Mouse (Mus musculus): ENCODE results near the gene Gm10721. TPM values are rescaled to one million over a fixed set of nuclear protein-coding genes. Genes with fewer than 3 reads are reported as not detected.
"Not testable (repeated sequence)": the region's sequence is repeated elsewhere in the genome, so short reads cannot be mapped to it uniquely, and the experiment has no call there.

The Gm10721 gene
- total and polyA plus RNA-seq, 2 experiments from 2014 or later: not detected

GRCm38 (mm10) chr9:3030677-3031318 is 17.9 kb downstream of the Gm10721 start:
- not testable (repeated sequence) for H3K36me3 ChIP-seq (replicated peaks; ENCODE audit: control insufficient read depth, insufficient read depth, low read length); H3K27me3 ChIP-seq (ENCODE audit: control insufficient read depth, insufficient read depth, low read length); H3K9ac ChIP-seq (replicated peaks; ENCODE audit: low read depth, low read length); H3K27ac ChIP-seq (ENCODE audit: low read depth); H3K4me1 ChIP-seq (ENCODE audit: control insufficient read depth, insufficient read depth); H3K4me3 ChIP-seq (ENCODE audit: low read depth, low read length); H3K4me2 ChIP-seq (ENCODE audit: low read depth, low read length); H3K9me3 ChIP-seq (replicated peaks; ENCODE audit: control insufficient read depth, low read length)
- peak; percentile 81 for DNase-seq (ENCODE audit: low spot score)
- ATAC-seq (ENCODE audit: insufficient read depth, low read depth): 0 out of 2 replicates have a peak, but pooled peaks have one; percentile 22
- WGBS: 56% methylated on average over 2 of the region's 10 CpGs

GRCm38 (mm10) chr9:3034299-3034698 is 21.4 kb downstream of the Gm10721 start, which contains the start of gene Gm17535:
Gene Gm17535 (plus strand): TSS chr9:3034599.
- not testable (repeated sequence) for H3K27ac ChIP-seq (ENCODE audit: low read depth); H3K27me3 ChIP-seq (ENCODE audit: control insufficient read depth, insufficient read depth, low read length); H3K9me3 ChIP-seq (replicated peaks; ENCODE audit: control insufficient read depth, low read length); H3K4me3 ChIP-seq (ENCODE audit: low read depth, low read length); ATAC-seq (ENCODE audit: insufficient read depth, low read depth); H3K4me1 ChIP-seq (ENCODE audit: control insufficient read depth, insufficient read depth); H3K4me2 ChIP-seq (ENCODE audit: low read depth, low read length); DNase-seq (ENCODE audit: low spot score); H3K36me3 ChIP-seq (replicated peaks; ENCODE audit: control insufficient read depth, insufficient read depth, low read length); H3K9ac ChIP-seq (replicated peaks; ENCODE audit: low read depth, low read length)
- WGBS: no CpG with 5 or more reads among the region's 8 CpGs

- H3K4me2 ChIP-seq (ENCODE audit: low read depth, low read length); DNase-seq (ENCODE audit: low spot score); H3K36me3 ChIP-seq (replicated peaks; ENCODE audit: control insufficient read depth, insufficient read depth, low read length); H3K27me3 ChIP-seq (ENCODE audit: control insufficient read depth, insufficient read depth, low read length); H3K27ac ChIP-seq (ENCODE audit: low read depth); H3K4me3 ChIP-seq (ENCODE audit: low read depth, low read length); ATAC-seq (ENCODE audit: insufficient read depth, low read depth); H3K9ac ChIP-seq (replicated peaks; ENCODE audit: low read depth, low read length); H3K4me1 ChIP-seq (ENCODE audit: control insufficient read depth, insufficient read depth); H3K9me3 ChIP-seq (replicated peaks; ENCODE audit: control insufficient read depth, low read length): not testable (repeated sequence)
- 70% methylated on average over 6 of the region's 8 CpGs for WGBS
Measured at GRCm38 (mm10) chr9:3036577-3036976, 23.6 kb downstream of the Gm10721 start, which contains the start of gene Gm10715. Gene Gm10715 (plus strand): TSS chr9:3036877.

- not testable (repeated sequence) for DNase-seq (ENCODE audit: low spot score); H3K27me3 ChIP-seq (ENCODE audit: control insufficient read depth, insufficient read depth, low read length); H3K4me2 ChIP-seq (ENCODE audit: low read depth, low read length); ATAC-seq (ENCODE audit: insufficient read depth, low read depth); H3K4me1 ChIP-seq (ENCODE audit: control insufficient read depth, insufficient read depth); H3K9me3 ChIP-seq (replicated peaks; ENCODE audit: control insufficient read depth, low read length); H3K27ac ChIP-seq (ENCODE audit: low read depth); H3K4me3 ChIP-seq (ENCODE audit: low read depth, low read length); H3K9ac ChIP-seq (replicated peaks; ENCODE audit: low read depth, low read length); H3K36me3 ChIP-seq (replicated peaks; ENCODE audit: control insufficient read depth, insufficient read depth, low read length)
- 51% methylated on average over 4 of the region's 4 CpGs for WGBS
Measured at GRCm38 (mm10) chr9:3038161-3038560, 25.2 kb downstream of the Gm10721 start.

Small RNA genes lying within 50 kb of the gene (microRNA-seq; reads per million reads assigned to microRNA genes)
- not detected for gene Mir101c

Other genes starting within 250 kb of the Gm10721 start
- gene Gm10722, start 12.2 kb upstream of the Gm10721 start, total RNA-seq (2014; rRNA removed; ENCODE audit: low replicate concordance): not detected in 2 replicates
- gene Gm10722, start 12.2 kb upstream of the Gm10721 start, polyA plus RNA-seq (2015; fragmentation: Nextera tagmentation; extraction: Ambion mirVana): not detected in 2 replicates
- not detected in 2 replicates for gene Gm11168, start 9.8 kb upstream of the Gm10721 start, total RNA-seq (2014; rRNA removed; ENCODE audit: low replicate concordance)
- gene Gm11168, start 9.8 kb upstream of the Gm10721 start, polyA plus RNA-seq (2015; fragmentation: Nextera tagmentation; extraction: Ambion mirVana): not detected in 2 replicates
- not detected in 2 replicates for gene Gm10720, start 2.5 kb downstream of the Gm10721 start, total RNA-seq (2014; rRNA removed; ENCODE audit: low replicate concordance)
- gene Gm10720, start 2.5 kb downstream of the Gm10721 start, polyA plus RNA-seq (2015; fragmentation: Nextera tagmentation; extraction: Ambion mirVana): not detected in 2 replicates
- not detected in 2 replicates for gene Gm10719, start 4.3 kb downstream of the Gm10721 start, total RNA-seq (2014; rRNA removed; ENCODE audit: low replicate concordance)
- gene Gm10719, start 4.3 kb downstream of the Gm10721 start, polyA plus RNA-seq (2015; fragmentation: Nextera tagmentation; extraction: Ambion mirVana): 0.19 TPM in 1 of 2 replicates, not detected in the other
- gene Gm10718, start 10.4 kb downstream of the Gm10721 start, total RNA-seq (2014; rRNA removed; ENCODE audit: low replicate concordance): not detected in 2 replicates
- gene Gm10718, start 10.4 kb downstream of the Gm10721 start, polyA plus RNA-seq (2015; fragmentation: Nextera tagmentation; extraction: Ambion mirVana): 0.38 and 0.87 TPM in 2 replicates
- gene Gm10717, start 12.3 kb downstream of the Gm10721 start, total RNA-seq (2014; rRNA removed; ENCODE audit: low replicate concordance): not detected in 2 replicates
- gene Gm10717, start 12.3 kb downstream of the Gm10721 start, polyA plus RNA-seq (2015; fragmentation: Nextera tagmentation; extraction: Ambion mirVana): 0.29 and 0.38 TPM in 2 replicates
- gene Gm17535, start 21.5 kb downstream of the Gm10721 start, total RNA-seq (2014; rRNA removed; ENCODE audit: low replicate concordance): not detected in 2 replicates
- not detected in 2 replicates for gene Gm17535, start 21.5 kb downstream of the Gm10721 start, polyA plus RNA-seq (2015; fragmentation: Nextera tagmentation; extraction: Ambion mirVana)
- gene Gm10715, start 23.7 kb downstream of the Gm10721 start, total RNA-seq (2014; rRNA removed; ENCODE audit: low replicate concordance): not detected in 2 replicates
- gene Gm10715, start 23.7 kb downstream of the Gm10721 start, polyA plus RNA-seq (2015; fragmentation: Nextera tagmentation; extraction: Ambion mirVana): not detected in 2 replicates